Mouse (Mus musculus) lung, embryonic 15.5 days (tissue): ENCODE data around the gene Arl4c. TPM values are rescaled to one million over a fixed set of nuclear protein-coding genes. Genes with fewer than 3 reads are reported as not detected.

Experiments used
- ATAC-seq: fragments of 200-750 bp; cut with Nextera tagmentation; 2 replicates; pipeline ENCODE4 v1.8.0; 2017; ENCODE audit warnings: moderate number of reproducible peaks, borderline replicate concordance; ENCODE audit not compliant: low FRiP score, low TSS enrichment; ENCODE audit errors: extremely low read depth
- H3K27ac ChIP-seq: fragments of 300-500 bp; sonication (generic); 2 replicates; pipeline ENCODE4 v1.5.1; 2015; ENCODE audit warnings: moderate library complexity, mild to moderate bottlenecking, inconsistent platforms
- H3K27me3 ChIP-seq: fragments of 300-500 bp; sonication (generic); 2 replicates; pipeline ENCODE4 v1.6.1; 2015; ENCODE audit warnings: inconsistent platforms
- H3K36me3 ChIP-seq: fragments of 300-500 bp; sonication (generic); 2 replicates; pipeline ENCODE4 v1.6.1; 2015; ENCODE audit warnings: inconsistent platforms
- H3K4me1 ChIP-seq: fragments of 300-500 bp; sonication (generic); 2 replicates; pipeline ENCODE4 v1.6.1; 2015; ENCODE audit warnings: inconsistent platforms
- H3K4me2 ChIP-seq: fragments of 300-500 bp; sonication (generic); 2 replicates; pipeline ENCODE4 v1.6.1; 2015; ENCODE audit warnings: inconsistent platforms, mild to moderate bottlenecking, moderate library complexity
- H3K4me3 ChIP-seq: fragments of 300-500 bp; sonication (generic); 2 replicates; pipeline ENCODE4 v1.5.1; 2015; ENCODE audit warnings: mild to moderate bottlenecking, inconsistent platforms
- H3K9ac ChIP-seq: fragments of 300-500 bp; sonication (generic); 2 replicates; pipeline ENCODE4 v1.6.1; 2015; ENCODE audit warnings: inconsistent platforms
- H3K9me3 ChIP-seq: fragments of 300-500 bp; sonication (generic); 2 replicates; pipeline ENCODE4 v1.6.1; 2016; ENCODE audit warnings: inconsistent platforms
- WGBS: fragments of 180-500 bp; shearing (Covaris S2); methylation state at CpG from one replicate; pipeline ENCODE4 v1.1.7; 2015; 5-methylcytosine and 5-hydroxymethylcytosine counted together
- polyA plus RNA-seq: library from polyadenylated mRNA; unstranded; fragments of >200 nt; fragmentation: Nextera tagmentation; extraction: Ambion mirVana; gene quantifications from 2 replicates; pipeline ENCODE4 v1.2.1, GENCODE M21; 2015

Arl4c gene
- polyA plus RNA-seq, 1 experiment from 2014 or later: 21.7 TPM

DNA sequence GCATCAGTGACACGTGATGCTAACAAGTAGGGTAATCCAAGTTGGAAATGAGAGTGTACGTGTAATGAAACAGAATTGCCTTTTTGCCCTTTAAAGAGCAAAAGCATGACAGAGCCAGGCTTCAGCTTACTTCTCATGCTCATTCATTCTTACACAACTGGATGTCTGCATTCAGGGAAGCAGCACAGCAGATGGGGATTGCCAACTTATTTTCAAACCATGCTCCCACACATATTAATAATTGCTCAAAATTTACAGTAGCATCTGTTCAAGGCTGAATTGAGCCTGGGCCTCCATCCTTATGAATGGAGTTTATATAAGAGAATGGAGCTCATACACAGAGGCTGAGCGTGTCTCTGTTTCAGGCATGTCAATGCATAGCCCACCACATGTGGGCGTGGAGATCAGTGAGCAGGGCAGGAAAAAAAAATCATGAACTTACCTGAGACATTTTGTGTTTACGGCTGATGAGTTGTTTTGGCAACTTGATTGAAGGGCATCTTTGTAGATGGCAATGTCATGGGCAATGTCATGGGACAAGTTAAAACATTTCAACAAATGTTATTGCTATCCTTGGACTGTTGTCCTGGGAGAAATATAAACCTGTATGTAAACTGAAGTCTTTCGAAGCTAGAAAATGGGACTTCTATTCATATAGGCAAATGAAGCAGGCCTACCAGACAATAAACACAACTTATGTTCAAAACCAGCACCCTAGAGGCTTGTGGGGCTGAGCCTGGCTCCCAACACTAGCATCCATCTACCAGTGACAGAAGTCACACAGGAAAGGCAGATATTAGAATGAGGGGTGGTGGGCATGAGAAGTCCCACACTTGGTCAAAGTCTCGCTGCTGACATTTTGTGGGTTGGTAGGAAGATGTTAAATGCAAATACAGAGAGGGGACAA is 48.2 kb downstream of the Arl4c start:
- Histone ChIP-seq H3K4me3 (no peak overlapping the region), H3K4me2 (no peak overlapping the region), H3K27ac (no peak overlapping the region), H3K9ac (no peak overlapping the region), H3K27me3 (no peaks in the 10 kb centered on the region), H3K9me3 (no peaks in the 10 kb centered on the region), H3K4me1 (0 out of 2 replicates have a peak, but pooled peaks cover 14% of the 10 kb centered on the region), H3K36me3 (no peaks in the 10 kb centered on the region)
- no peak for ATAC-seq
- 90% methylated on average over 7 of the region's 7 CpGs for WGBS

DNA sequence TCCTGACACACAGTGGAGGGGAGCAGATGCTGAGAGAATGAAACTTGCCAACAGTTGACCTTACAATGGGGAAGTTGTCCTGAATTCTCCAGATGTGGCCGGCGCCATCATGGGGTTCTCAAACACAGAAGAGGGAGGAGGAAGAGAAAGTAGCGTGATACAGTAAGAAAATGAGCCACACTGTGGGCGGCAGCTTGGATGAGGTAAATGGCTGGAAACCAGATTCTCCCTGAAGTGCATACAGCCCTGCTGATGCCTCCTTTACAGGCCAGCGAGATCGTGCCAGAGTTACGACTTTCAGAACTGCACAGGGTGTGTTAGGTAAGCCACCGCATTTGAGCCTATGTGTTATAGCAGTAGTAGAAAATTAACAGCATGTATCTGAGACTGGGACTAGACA is 49.3 kb downstream of the Arl4c start:
- H3K27me3 ChIP-seq: no peaks in the 10 kb centered on the region
- ATAC-seq: no peak
- no peak overlapping the region for H3K4me2 ChIP-seq
- no peak overlapping the region for H3K27ac ChIP-seq
- H3K4me1 ChIP-seq: 0 out of 2 replicates have a peak, but pooled peaks cover 10% of the 10 kb centered on the region
- no peaks in the 10 kb centered on the region for H3K9me3 ChIP-seq
- no peaks in the 10 kb centered on the region for H3K36me3 ChIP-seq
- no peak overlapping the region for H3K4me3 ChIP-seq
- H3K9ac ChIP-seq: no peak overlapping the region
- WGBS: 92% methylated on average over 8 of the region's 8 CpGs

DNA sequence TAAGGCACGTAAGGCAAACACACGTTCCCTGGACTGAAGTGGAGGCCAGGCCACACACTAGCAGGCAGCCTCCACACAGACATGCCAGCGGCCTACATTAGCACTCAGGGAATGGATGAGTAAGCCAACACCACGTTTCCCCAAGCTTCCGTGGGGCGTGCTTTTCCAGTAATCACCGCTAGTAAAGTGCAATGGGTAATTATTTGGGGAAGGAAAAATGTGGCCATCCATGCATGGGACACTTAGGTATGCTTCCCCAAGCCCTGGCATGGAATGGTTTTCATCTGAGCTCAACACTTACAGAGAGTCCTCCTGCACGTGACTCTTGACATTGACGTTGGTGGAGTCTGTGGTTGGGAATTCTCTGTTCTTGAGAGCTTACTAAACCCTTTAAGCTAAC is 50.4 kb downstream of the Arl4c start:
- Histone ChIP-seq H3K4me1 (0 out of 2 replicates have a peak, but pooled peaks cover 10% of the 10 kb centered on the region), H3K9me3 (no peaks in the 10 kb centered on the region), H3K36me3 (no peaks in the 10 kb centered on the region), H3K9ac (no peak overlapping the region), H3K4me2 (no peak overlapping the region), H3K4me3 (no peak overlapping the region), H3K27me3 (no peaks in the 10 kb centered on the region), H3K27ac (no peak overlapping the region)
- WGBS: 66% methylated on average over 9 of the region's 9 CpGs
- ATAC-seq: no peak

DNA sequence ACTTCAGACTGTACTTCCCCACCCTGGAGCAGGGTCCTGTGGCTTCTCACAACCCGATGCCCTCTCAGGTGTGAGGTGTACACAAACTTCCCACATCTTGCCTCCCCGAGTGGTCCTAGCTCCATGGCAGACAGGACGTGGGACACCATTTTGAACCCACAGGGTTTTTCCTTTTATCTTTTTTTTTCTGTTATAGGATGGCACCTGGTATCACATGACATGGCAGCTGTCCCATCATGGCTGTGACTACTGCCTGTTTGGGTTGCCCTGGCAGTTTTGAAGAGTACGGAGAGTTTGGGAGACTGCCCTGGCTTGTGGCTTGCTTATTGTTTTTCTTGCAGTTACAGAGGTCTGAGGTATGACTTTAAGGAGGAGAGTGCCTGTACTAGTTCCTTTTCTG is 53.3 kb downstream of the Arl4c start:
- no peak overlapping the region for H3K4me2 ChIP-seq
- H3K4me1 ChIP-seq: no peaks in the 10 kb centered on the region
- no peaks in the 10 kb centered on the region for H3K27me3 ChIP-seq
- no peaks in the 10 kb centered on the region for H3K36me3 ChIP-seq
- no peak for ATAC-seq
- H3K9me3 ChIP-seq: no peaks in the 10 kb centered on the region
- H3K4me3 ChIP-seq: no peak overlapping the region
- H3K9ac ChIP-seq: no peak overlapping the region
- no peak overlapping the region for H3K27ac ChIP-seq
- WGBS: 91% methylated on average over 4 of the region's 4 CpGs

DNA sequence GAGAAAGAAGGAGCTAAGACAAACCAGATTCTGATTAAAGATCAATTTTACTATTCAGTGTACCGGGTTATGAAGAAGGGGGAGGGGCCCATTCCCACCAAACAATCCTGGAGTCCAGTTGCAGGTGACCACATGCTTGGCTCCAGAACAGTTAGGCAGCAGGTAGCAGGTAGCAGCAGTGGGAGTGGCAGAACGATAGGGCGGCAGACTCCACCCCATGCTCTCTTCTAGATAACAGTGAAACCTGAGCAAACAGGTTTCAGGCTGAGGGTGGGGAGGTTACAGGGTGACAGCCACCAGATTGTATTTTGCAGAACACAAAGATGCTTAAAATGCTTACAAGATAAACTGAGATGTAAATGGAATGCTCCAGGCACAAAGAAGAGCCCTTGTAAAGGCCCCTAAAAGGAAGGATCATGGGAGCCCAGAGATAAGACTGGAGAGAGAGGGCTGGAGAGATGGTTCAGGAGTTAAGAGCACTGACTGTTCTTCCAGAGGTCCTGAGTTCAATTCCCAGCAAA is 56.4 kb downstream of the Arl4c start:
- no peak for ATAC-seq
- Histone ChIP-seq H3K9me3 (no peaks in the 10 kb centered on the region), H3K27ac (no peak overlapping the region), H3K4me1 (0 out of 2 replicates have a peak, but pooled peaks cover under 1% of the 10 kb centered on the region), H3K27me3 (no peaks in the 10 kb centered on the region), H3K36me3 (no peaks in the 10 kb centered on the region), H3K9ac (no peak overlapping the region), H3K4me2 (no peak overlapping the region), H3K4me3 (no peak overlapping the region)
- 51% methylated on average over 3 of the region's 3 CpGs for WGBS

DNA sequence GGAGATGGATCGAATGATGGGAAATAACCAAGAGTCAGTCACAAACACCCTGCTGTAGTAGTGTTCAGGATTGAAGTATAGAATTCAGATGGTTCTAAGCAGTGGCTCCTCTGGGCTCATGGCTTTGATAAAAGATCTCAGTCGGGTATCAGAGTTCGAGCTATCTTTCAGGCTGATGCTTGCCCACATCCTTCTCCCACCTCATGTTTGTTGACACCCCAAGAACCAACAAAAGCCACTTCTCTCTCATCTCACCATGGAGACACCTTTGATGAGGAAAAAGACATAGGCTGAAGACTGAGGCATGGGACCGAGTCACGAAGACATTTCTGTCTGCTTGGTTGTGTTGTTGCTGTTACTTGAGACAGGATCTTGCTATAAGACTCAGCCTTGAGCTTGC is 57.6 kb downstream of the Arl4c start:
- ATAC-seq: no peak

DNA sequence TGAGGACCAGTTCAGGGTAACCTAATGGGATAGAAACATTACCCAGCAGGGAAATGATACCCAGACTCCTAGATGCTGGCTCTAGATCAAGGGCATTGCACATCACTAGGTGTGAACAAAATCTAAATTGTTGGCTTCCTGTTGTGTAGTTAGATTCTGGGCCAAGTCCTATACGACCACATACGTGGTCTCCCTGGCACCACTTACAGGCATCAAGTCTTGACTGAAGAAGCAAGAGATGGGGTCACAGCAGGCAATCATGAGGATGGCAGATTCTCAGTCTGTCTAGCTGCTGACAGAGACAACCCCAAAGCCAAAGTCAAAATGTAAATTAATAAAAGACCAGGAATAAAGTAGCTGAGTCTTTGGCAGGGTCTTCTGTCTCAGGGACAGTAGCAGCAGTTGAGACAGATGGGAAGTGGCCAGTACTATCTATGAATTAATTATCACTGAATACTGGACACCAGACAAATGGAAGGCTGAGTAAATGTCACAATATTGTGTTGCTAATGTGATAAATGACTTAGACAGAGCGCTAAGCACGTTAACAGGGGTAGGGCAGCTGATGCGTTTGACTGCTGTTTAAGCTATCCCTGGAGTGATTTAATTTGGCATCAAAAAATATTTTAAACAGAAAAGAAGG is 58.7 kb downstream of the Arl4c start:
- no peak for ATAC-seq
- WGBS: 41% methylated on average over 5 of the region's 5 CpGs
- H3K27ac ChIP-seq: no peak overlapping the region

More for the DNA sequence above, 57.6 kb downstream of the Arl4c start:
- Histone ChIP-seq H3K4me2 (no peak overlapping the region), H3K36me3 (no peaks in the 10 kb centered on the region), H3K9me3 (no peaks in the 10 kb centered on the region), H3K27ac (no peak overlapping the region), H3K27me3 (no peaks in the 10 kb centered on the region), H3K4me3 (no peak overlapping the region), H3K4me1 (peaks cover 12% of the 10 kb centered on the region), H3K9ac (no peak overlapping the region)
- WGBS: 78% methylated on average over 5 of the region's 5 CpGs

DNA sequence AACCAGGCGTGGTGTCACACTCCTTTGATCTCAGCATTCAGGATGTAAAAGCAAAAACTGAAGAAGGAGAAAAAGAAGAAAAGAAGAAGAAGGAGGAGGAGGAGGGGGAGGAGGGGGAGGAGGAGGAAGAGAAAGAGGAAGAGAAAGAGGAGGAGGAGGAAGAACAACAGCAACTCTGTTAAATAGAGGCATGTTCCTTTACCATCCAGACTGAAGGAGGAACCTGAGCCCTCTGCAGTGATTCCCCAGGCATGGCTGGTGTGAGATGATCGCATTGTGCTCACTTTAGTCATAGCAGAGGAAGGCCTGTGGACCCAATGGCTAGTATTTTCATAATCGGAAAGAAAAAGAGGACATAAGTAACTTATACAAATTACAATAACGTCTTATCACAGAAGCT is 59.3 kb downstream of the Arl4c start:
- peaks cover 22% of the 10 kb centered on the region for H3K4me1 ChIP-seq
- ATAC-seq: no peak
- H3K27ac ChIP-seq: no peak overlapping the region
- no peaks in the 10 kb centered on the region for H3K9me3 ChIP-seq
- H3K9ac ChIP-seq: no peak overlapping the region
- no peaks in the 10 kb centered on the region for H3K36me3 ChIP-seq
- H3K4me3 ChIP-seq: no peak overlapping the region
- no peaks in the 10 kb centered on the region for H3K27me3 ChIP-seq
- no peak overlapping the region for H3K4me2 ChIP-seq
- 58% methylated on average over 4 of the region's 4 CpGs for WGBS

More for the DNA sequence above, 58.7 kb downstream of the Arl4c start:
- no peak overlapping the region for H3K4me2 ChIP-seq
- no peaks in the 10 kb centered on the region for H3K36me3 ChIP-seq
- H3K27me3 ChIP-seq: no peaks in the 10 kb centered on the region
- H3K9ac ChIP-seq: no peak overlapping the region
- peaks cover 22% of the 10 kb centered on the region for H3K4me1 ChIP-seq
- no peak overlapping the region for H3K4me3 ChIP-seq
- H3K9me3 ChIP-seq: no peaks in the 10 kb centered on the region

DNA sequence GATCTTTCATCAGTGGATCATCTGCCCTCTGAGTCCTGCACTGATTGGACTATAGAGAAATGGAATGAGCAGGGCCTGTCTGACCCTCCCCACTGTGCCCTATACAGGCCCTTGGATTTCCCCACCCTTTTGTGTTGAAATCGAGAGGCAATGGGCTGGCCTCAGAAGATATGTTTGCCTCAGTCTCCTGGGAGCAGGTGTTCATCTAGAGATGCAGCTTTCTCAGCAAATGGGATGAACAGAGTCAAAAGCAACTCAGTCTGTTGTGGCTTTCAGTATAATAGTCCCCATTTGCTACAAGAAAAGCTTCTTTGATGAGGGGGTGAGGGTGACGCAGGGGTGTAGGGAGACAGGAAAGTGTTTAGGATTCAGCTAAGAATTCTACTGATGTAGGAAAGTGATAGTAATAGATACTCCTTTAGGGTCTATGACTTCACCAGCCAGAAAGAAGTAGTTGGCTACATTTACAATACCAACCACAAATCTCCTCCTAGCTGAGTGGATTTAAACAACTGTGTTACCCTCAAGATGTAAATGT is 60.3 kb downstream of the Arl4c start:
- 79% methylated on average over 2 of the region's 2 CpGs for WGBS
- Histone ChIP-seq H3K27ac (no peak overlapping the region), H3K9ac (no peak overlapping the region), H3K4me3 (no peak overlapping the region), H3K9me3 (no peaks in the 10 kb centered on the region), H3K4me2 (no peak overlapping the region), H3K27me3 (no peaks in the 10 kb centered on the region), H3K4me1 (peaks cover 22% of the 10 kb centered on the region), H3K36me3 (no peaks in the 10 kb centered on the region)
- ATAC-seq: no peak

DNA sequence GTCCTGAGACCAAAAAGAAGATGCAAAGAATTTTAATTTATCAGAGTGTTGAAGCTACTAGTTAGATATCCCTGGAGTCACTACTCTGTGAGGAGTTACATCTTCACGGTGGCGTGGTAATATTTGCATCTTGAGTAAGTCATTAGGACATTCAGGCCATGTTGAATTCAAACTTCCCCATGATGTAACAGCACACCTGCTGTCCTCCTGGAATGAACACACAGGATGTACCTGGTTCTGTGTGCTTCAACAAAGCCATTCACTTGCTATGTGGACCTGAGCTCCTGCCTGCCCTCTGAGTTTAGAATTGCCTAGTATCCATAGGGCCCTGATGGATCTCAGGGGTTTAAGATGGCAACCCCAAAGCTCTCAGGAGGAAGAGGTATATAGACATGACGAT is 60.8 kb downstream of the Arl4c start:
- no peak overlapping the region for H3K4me3 ChIP-seq
- H3K4me2 ChIP-seq: no peak overlapping the region
- H3K27me3 ChIP-seq: no peaks in the 10 kb centered on the region
- H3K27ac ChIP-seq: no peak overlapping the region
- H3K9ac ChIP-seq: no peak overlapping the region
- no peak for ATAC-seq
- H3K36me3 ChIP-seq: no peaks in the 10 kb centered on the region
- WGBS: 79% methylated on average over 3 of the region's 3 CpGs
- no peaks in the 10 kb centered on the region for H3K9me3 ChIP-seq
- H3K4me1 ChIP-seq: peaks cover 23% of the 10 kb centered on the region

DNA sequence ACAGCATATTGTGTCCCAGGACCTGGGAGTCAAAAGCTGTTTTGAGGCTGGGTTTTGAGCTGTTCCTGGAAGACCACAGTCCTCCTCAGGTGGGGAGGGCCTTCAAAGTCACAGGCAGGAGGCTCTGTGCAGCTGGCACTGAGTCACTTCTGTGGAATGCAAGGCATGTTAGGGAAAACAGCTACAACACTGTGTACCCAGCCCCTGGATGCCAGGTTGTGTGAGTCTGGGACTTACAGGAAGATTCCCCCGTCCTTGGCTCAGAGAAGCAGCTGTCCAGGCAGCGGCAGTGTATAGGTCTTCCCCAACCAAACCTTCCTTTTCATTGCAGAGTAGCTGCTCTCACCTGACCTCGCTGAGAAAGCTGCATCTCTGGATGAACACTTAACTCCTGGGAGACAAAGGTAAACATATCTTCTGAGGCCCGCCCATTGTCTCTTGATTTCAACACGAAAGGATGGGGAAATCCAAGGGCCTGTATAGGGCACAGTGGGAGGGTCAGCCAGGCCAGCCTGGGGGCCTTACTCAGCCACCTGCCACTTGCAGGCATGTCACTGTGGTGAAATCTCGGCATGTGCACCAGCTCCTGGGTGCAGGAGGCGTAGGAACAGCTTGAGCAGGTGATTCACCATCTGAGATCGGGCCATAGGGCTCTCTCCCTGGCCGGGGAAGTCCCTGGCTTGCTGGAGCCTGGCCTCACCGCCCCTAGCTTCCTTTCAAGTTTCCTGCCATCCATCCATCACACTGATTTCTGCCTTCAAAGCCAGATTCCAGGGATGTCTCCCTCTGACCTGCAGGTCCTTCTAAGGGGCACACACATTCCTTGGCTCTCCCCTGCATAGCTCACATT is 62.4 kb downstream of the Arl4c start:
- H3K4me2 ChIP-seq: peak overlapping the region; percentile 19
- H3K4me1 ChIP-seq: peaks cover 27% of the 10 kb centered on the region
- no peaks in the 10 kb centered on the region for H3K9me3 ChIP-seq
- ATAC-seq: peak; percentile 70
- no peak overlapping the region for H3K4me3 ChIP-seq
- H3K27ac ChIP-seq: peak overlapping the region; percentile 71
- H3K9ac ChIP-seq: no peak overlapping the region
- H3K36me3 ChIP-seq: no peaks in the 10 kb centered on the region
- H3K27me3 ChIP-seq: no peaks in the 10 kb centered on the region
- WGBS: 8% methylated on average over 10 of the region's 10 CpGs
